In genomic region chr1:116192299-116192698, GRCm38 (mm10) we compare ENCODE assay signal across 22 mouse cellular contexts.
DNase-seq lines count a peak whose midpoint lies in the region; ATAC-seq and TF ChIP-seq lines count a peak whose summit lies in the region.
"Had no signal": no experiment of that assay in that cellular context is flagged by ENCODE, and none has a peak within 500 bp of the region (broad histone marks: within the 10 kb centered on the region; RNA-seq: fewer than 3 reads in every experiment).

No protein-coding gene starts in this region.

- no peaks in the 10 kb centered on the region for H3K4me1 ChIP-seq in forebrain, embryonic 16.5 days (replicated peaks; ENCODE audit: control insufficient read depth, insufficient read depth, low read length)
- H3K4me1 ChIP-seq in forebrain, embryonic 14.5 days (ENCODE audit: control insufficient read depth, insufficient read depth, low read length), result no peaks in the 10 kb centered on the region
- H3K4me1 ChIP-seq: embryonic facial prominence, embryonic 12.5 days; forebrain, embryonic 12.5 days; heart, embryonic 10.5 days had no signal

- no peaks in the 10 kb centered on the region for H3K27me3 ChIP-seq in forebrain, embryonic 16.5 days (replicated peaks; ENCODE audit: control insufficient read depth, insufficient read depth, low read length)
- no peaks in the 10 kb centered on the region for H3K27me3 ChIP-seq in forebrain, embryonic 14.5 days (replicated peaks; ENCODE audit: control insufficient read depth, insufficient read depth, low read length)
- H3K27me3 ChIP-seq: embryonic facial prominence, embryonic 12.5 days; forebrain, embryonic 12.5 days had no signal

- no peaks in the 10 kb centered on the region for H3K36me3 ChIP-seq in forebrain, embryonic 16.5 days (ENCODE audit: control insufficient read depth, insufficient read depth)
- H3K36me3 ChIP-seq in forebrain, embryonic 14.5 days (ENCODE audit: control insufficient read depth, insufficient read depth, low read length), result no peaks in the 10 kb centered on the region
- H3K36me3 ChIP-seq: embryonic facial prominence, embryonic 12.5 days; forebrain, embryonic 12.5 days; G1E; heart, embryonic 10.5 days had no signal

- no peak overlapping the region for H3K4me3 ChIP-seq in forebrain, embryonic 16.5 days (replicated peaks; ENCODE audit: low read length)
- no peak overlapping the region for H3K4me3 ChIP-seq in forebrain, embryonic 14.5 days (ENCODE audit: low read depth, low read length)
- no peak overlapping the region for H3K4me3 ChIP-seq in left cerebral cortex, adult 2 months
- H3K4me3 ChIP-seq: embryonic facial prominence, embryonic 12.5 days; forebrain, embryonic 12.5 days; heart, embryonic 10.5 days had no signal

- peak; percentile 38; the same call in 1 of the 2 replicates for ATAC-seq in forebrain, embryonic 16.5 days
- ATAC-seq in forebrain, embryonic 14.5 days, result no peak
- ATAC-seq: CD4-positive, CD25-positive, alpha-beta regulatory T cell, adult 4 months had no signal

- H3K27ac ChIP-seq in forebrain, embryonic 16.5 days (ENCODE audit: low read length), result no peak overlapping the region
- H3K27ac ChIP-seq in forebrain, embryonic 14.5 days (ENCODE audit: low read depth, low read length), result no peak overlapping the region
- no peak overlapping the region for H3K27ac ChIP-seq in left cerebral cortex, adult 2 months
- H3K27ac ChIP-seq: embryonic facial prominence, embryonic 12.5 days; forebrain, embryonic 12.5 days; heart, embryonic 10.5 days; hindbrain, embryonic 14.5 days had no signal

- intact Hi-C loops in left cerebral cortex, adult 2 months (cut with DNase I), result loop anchor here (1.0 kb wide), 1 partner anchor 52 kb away; no protein-coding TSS in a partner anchor

- 76% methylated on average over 2 of the region's 2 CpGs for WGBS in forebrain, embryonic 16.5 days
- 91% methylated on average over 2 of the region's 2 CpGs for WGBS in forebrain, embryonic 14.5 days

- TF ChIP-seq CTCF in left cerebral cortex, adult 2 months (IDR thresholded peaks at IDR 0.05), result no peak

- no peak overlapping the region for H3K4me2 ChIP-seq in forebrain, embryonic 16.5 days (ENCODE audit: low read length)
- H3K4me2 ChIP-seq in forebrain, embryonic 14.5 days (ENCODE audit: low read length), result no peak overlapping the region
- H3K4me2 ChIP-seq: embryonic facial prominence, embryonic 12.5 days; forebrain, embryonic 12.5 days; hindbrain, embryonic 14.5 days had no signal

- no peak overlapping the region for H3K9ac ChIP-seq in forebrain, embryonic 16.5 days (replicated peaks; ENCODE audit: low read depth, low read length)
- H3K9ac ChIP-seq in forebrain, embryonic 14.5 days (ENCODE audit: low read length), result no peak overlapping the region
- H3K9ac ChIP-seq: embryonic facial prominence, embryonic 12.5 days; forebrain, embryonic 12.5 days; hindbrain, embryonic 14.5 days had no signal

- H3K9me3 ChIP-seq in forebrain, embryonic 16.5 days (ENCODE audit: control insufficient read depth, low read length), result no peaks in the 10 kb centered on the region
- H3K9me3 ChIP-seq in forebrain, embryonic 14.5 days (replicated peaks; ENCODE audit: control insufficient read depth, low read length), result no peaks in the 10 kb centered on the region
- H3K9me3 ChIP-seq: embryonic facial prominence, embryonic 12.5 days; forebrain, embryonic 12.5 days; heart, embryonic 10.5 days had no signal

- no peak for DNase-seq in forebrain, embryonic 14.5 days (ENCODE audit: low spot score)
- peak; percentile 15 for DNase-seq in left cerebral cortex, adult 11 months (ENCODE audit: low spot score)
- no peak for DNase-seq in left cerebral cortex, adult 2 months (ENCODE audit: extremely low spot score in 1 of 2, low spot score in 2 of 2)
- peak; percentile 8 to 26 for DNase-seq in right cerebral cortex, adult 2 months (ENCODE audit: low spot score in 2 of 2)
- DNase-seq in right cerebral cortex, postnatal 25 days, result no peak
- DNase-seq in kidney, postnatal 36 days, result no peak
- DNase-seq: adrenal gland, adult 8-10 months; adrenal gland, postnatal 36 days; B cell, adult 2 months; cerebellum, adult 11-12 months; cerebellum, adult 9-10 months; cerebellum, postnatal 25 days; gastrocnemius, postnatal 10 days; heart, adult 18-20 months; heart, postnatal 14 days had no signal

Comparison
In these comparisons a context has a peak if more than half of its experiments do, and no peak if none do; other contexts are left out.
1. DNase-seq: peak in left cerebral cortex, adult 11 months (single experiment) and right cerebral cortex, adult 2 months (2 of 2); none in forebrain, embryonic 14.5 days (single experiment), left cerebral cortex, adult 2 months (0 of 2), right cerebral cortex, postnatal 25 days (single experiment) and kidney, postnatal 36 days (0 of 2).